Mouse (Mus musculus) hindbrain, postnatal 0 days (tissue): ENCODE data around the gene Mrtfb. TPM values are rescaled to one million over a fixed set of nuclear protein-coding genes. Genes with fewer than 3 reads are reported as not detected.

Source experiments
- ATAC-seq: fragments of 200-750 bp; cut with Nextera tagmentation; 2 replicates; pipeline ENCODE4 v1.8.0; 2017; ENCODE audit warnings: mild to moderate bottlenecking, moderate TSS enrichment, moderate library complexity
- DNase-seq: peaks from one replicate; pipeline ENCODE4 v3.0.0-alpha.2; 2015; ENCODE audit warnings: low spot score
- H3K27ac ChIP-seq: fragments of 300-500 bp; sonication (generic); 2 replicates; pipeline ENCODE4 v1.5.1; 2014; ENCODE audit warnings: mild to moderate bottlenecking
- H3K27me3 ChIP-seq: fragments of 300-500 bp; sonication (generic); 2 replicates; pipeline ENCODE4 v1.6.1; 2014; ENCODE audit warnings: low read length, mixed read lengths; ENCODE audit not compliant: insufficient read depth
- H3K36me3 ChIP-seq: fragments of 300-500 bp; sonication (generic); 2 replicates; pipeline ENCODE4 v1.6.1; 2014; ENCODE audit warnings: low read length, mixed read lengths; ENCODE audit not compliant: insufficient read depth
- H3K4me1 ChIP-seq: fragments of 300-500 bp; sonication (generic); 2 replicates; pipeline ENCODE4 v1.6.1; 2014; ENCODE audit warnings: antibody characterized with exemption, low read length, mixed read lengths; ENCODE audit not compliant: insufficient read depth
- H3K4me2 ChIP-seq: fragments of 300-500 bp; sonication (generic); 2 replicates; pipeline ENCODE4 v1.6.1; 2014; ENCODE audit warnings: low read depth, mild to moderate bottlenecking, low read length, moderate library complexity, mixed read lengths
- H3K4me3 ChIP-seq: fragments of 300-500 bp; sonication (generic); 2 replicates; pipeline ENCODE4 v1.5.1; 2014; ENCODE audit warnings: low read length
- H3K9ac ChIP-seq: fragments of 300-500 bp; sonication (generic); replicated peaks from 2 replicates; pipeline ENCODE4 v1.6.1; 2014; ENCODE audit warnings: mild to moderate bottlenecking, low read length, moderate library complexity, mixed read lengths
- H3K9me3 ChIP-seq: fragments of 300-500 bp; sonication (generic); 2 replicates; pipeline ENCODE4 v1.6.1; 2016; ENCODE audit warnings: low read length, mixed read lengths
- CTCF ChIP-seq: IDR thresholded peaks from 2 replicates; pipeline ENCODE4 v1.5.1; 2016; ENCODE audit warnings: antibody characterized with exemption, control low read depth, low read depth
- WGBS: fragments of 180-500 bp; shearing (Covaris S2); extraction: QIAGEN DNeasy Blood & Tissue Kit; methylation state at CpG from one replicate; pipeline ENCODE4 v1.1.7; 2014; 5-methylcytosine and 5-hydroxymethylcytosine counted together
- polyA plus RNA-seq: library from polyadenylated mRNA; unstranded; fragments of >200 nt; fragmentation: Nextera tagmentation; extraction: Ambion mirVana; gene quantifications from 2 replicates; pipeline ENCODE4 v1.2.1, GENCODE M21; 2015
- total RNA-seq: library from RNA; depleted of rRNA; stranded (reverse); fragments of >200 nt; gene quantifications from 2 replicates; pipeline ENCODE4 v1.2.3, GENCODE M21; 2014

Mrtfb gene
- total and polyA plus RNA-seq, 2 experiments from 2014 or later, result 11.5 to 20.0 TPM

GRCm38 (mm10) chr16:13368645-13369044, 112.4 kb downstream of the Mrtfb start:
- no peak for TF ChIP-seq CTCF
- 63% methylated on average over 1 of the region's 1 CpGs for WGBS

GRCm38 (mm10) chr16:13371740-13372287, 115.5 kb downstream of the Mrtfb start:
- H3K4me1 ChIP-seq, result 0 out of 2 replicates have a peak, but pooled peaks cover 10% of the 10 kb centered on the region
- H3K4me2 ChIP-seq, result no peak overlapping the region
- TF ChIP-seq CTCF, result no peak
- peak; percentile 89 for DNase-seq
- H3K36me3 ChIP-seq, result no peaks in the 10 kb centered on the region
- H3K27ac ChIP-seq, result no peak overlapping the region
- no peaks in the 10 kb centered on the region for H3K9me3 ChIP-seq
- ATAC-seq, result peak; percentile 88
- 21% methylated on average over 11 of the region's 11 CpGs for WGBS
- H3K27me3 ChIP-seq, result no peaks in the 10 kb centered on the region
- H3K4me3 ChIP-seq, result no peak overlapping the region
- H3K9ac ChIP-seq, result no peak overlapping the region

More at GRCm38 (mm10) chr16:13368645-13369044, 112.4 kb downstream of the Mrtfb start:
- Histone ChIP-seq H3K27me3 (no peaks in the 10 kb centered on the region), H3K9ac (no peak overlapping the region), H3K36me3 (no peaks in the 10 kb centered on the region), H3K9me3 (no peaks in the 10 kb centered on the region), H3K4me2 (no peak overlapping the region), H3K4me1 (0 out of 2 replicates have a peak, but pooled peaks cover 12% of the 10 kb centered on the region), H3K4me3 (no peak overlapping the region), H3K27ac (no peak overlapping the region)
- DNase-seq, result no peak
- ATAC-seq, result no peak

DNA sequence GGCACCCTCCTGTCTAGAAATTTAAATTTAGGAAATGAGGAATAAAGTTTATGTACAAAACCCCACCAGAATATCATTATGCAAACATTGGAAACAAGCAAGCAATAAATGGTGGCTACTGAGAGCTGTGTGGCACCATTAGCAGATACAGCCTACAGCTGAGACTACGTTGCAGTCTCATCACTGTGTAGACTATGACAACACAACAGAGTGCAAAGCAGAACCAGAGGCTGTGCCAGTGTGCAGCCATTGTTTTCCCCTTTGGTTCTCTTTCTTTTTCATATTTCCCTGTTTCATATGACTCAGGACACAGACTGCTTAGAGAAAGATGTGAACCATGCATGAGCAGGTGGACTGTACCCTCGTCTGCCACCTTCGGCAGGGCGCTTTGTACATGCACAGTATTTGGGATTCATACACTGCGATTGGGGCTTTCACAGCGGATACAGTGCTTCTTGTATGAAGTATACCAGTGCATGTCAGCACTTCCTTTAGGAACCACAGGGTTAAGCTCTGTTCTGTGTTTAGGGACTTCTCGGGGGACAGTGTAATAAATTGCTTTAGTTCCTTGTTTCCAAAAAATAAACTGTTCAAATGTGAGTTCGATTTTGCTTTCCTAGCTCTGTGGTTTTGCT, 116.7 kb downstream of the Mrtfb start:
- WGBS, result 88% methylated on average over 8 of the region's 8 CpGs
- H3K36me3 ChIP-seq, result no peaks in the 10 kb centered on the region
- H3K27me3 ChIP-seq, result no peaks in the 10 kb centered on the region
- no peak overlapping the region for H3K9ac ChIP-seq
- no peak for TF ChIP-seq CTCF
- no peak for ATAC-seq
- no peak overlapping the region for H3K27ac ChIP-seq
- 0 out of 2 replicates have a peak, but pooled peaks cover 3% of the 10 kb centered on the region for H3K4me1 ChIP-seq
- DNase-seq, result no peak
- no peak overlapping the region for H3K4me3 ChIP-seq
- no peaks in the 10 kb centered on the region for H3K9me3 ChIP-seq
- H3K4me2 ChIP-seq, result no peak overlapping the region

DNA sequence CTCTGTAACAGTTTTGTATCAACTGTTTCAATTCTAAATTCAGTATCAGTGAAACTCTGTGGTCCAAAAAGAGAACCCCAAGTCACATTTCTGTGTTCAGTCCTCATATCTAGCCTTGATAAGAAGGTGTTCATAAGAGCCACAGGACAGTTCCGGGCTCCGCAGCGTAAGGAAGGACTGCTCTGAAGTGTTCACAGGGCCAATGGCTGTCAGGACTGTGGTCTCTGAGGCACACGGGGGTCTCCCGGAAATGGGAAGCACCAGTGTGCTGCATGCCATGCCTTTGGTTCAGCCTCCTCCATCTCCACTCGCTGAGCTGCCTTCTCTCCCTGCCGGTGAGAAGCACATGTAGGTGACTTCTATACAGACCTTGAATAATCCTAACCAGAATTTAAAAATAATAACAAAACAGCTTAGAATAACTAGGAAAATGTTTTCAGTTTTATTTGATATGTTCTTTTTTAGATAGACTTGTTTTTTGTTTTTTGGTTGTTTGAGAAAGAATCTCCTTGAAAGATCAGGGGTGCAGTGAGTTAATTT, 120.7 kb downstream of the Mrtfb start:
- ATAC-seq, result no peak
- Histone ChIP-seq H3K36me3 (no peaks in the 10 kb centered on the region), H3K9ac (no peak overlapping the region), H3K4me3 (no peak overlapping the region), H3K4me2 (no peak overlapping the region), H3K27ac (no peak overlapping the region), H3K27me3 (no peaks in the 10 kb centered on the region), H3K4me1 (no peaks in the 10 kb centered on the region), H3K9me3 (no peaks in the 10 kb centered on the region)
- TF ChIP-seq CTCF, result no peak
- no peak for DNase-seq
- WGBS, result 92% methylated on average over 7 of the region's 7 CpGs

- no peak for DNase-seq
- no peaks in the 10 kb centered on the region for H3K4me1 ChIP-seq
- H3K27me3 ChIP-seq, result no peaks in the 10 kb centered on the region
- no peak overlapping the region for H3K4me2 ChIP-seq
- H3K4me3 ChIP-seq, result no peak overlapping the region
- H3K9ac ChIP-seq, result no peak overlapping the region
- no peak for TF ChIP-seq CTCF
- no peaks in the 10 kb centered on the region for H3K9me3 ChIP-seq
- no peaks in the 10 kb centered on the region for H3K36me3 ChIP-seq
- 78% methylated on average over 5 of the region's 5 CpGs for WGBS
- ATAC-seq, result no peak
- no peak overlapping the region for H3K27ac ChIP-seq
These were observed 121.9 kb downstream of the Mrtfb start for GRCm38 (mm10) chr16:13378157-13378556.

GRCm38 (mm10) chr16:13379865-13380264, 123.6 kb downstream of the Mrtfb start:
- Histone ChIP-seq H3K9ac (no peak overlapping the region), H3K36me3 (peaks cover under 1% of the 10 kb centered on the region; the same call in 1 of the 2 replicates), H3K4me3 (no peak overlapping the region), H3K27me3 (no peaks in the 10 kb centered on the region), H3K27ac (no peak overlapping the region), H3K4me1 (no peaks in the 10 kb centered on the region), H3K4me2 (no peak overlapping the region), H3K9me3 (no peaks in the 10 kb centered on the region)
- TF ChIP-seq CTCF, result no peak
- no peak for DNase-seq
- WGBS, result 90% methylated on average over 2 of the region's 2 CpGs
- ATAC-seq, result no peak

DNA sequence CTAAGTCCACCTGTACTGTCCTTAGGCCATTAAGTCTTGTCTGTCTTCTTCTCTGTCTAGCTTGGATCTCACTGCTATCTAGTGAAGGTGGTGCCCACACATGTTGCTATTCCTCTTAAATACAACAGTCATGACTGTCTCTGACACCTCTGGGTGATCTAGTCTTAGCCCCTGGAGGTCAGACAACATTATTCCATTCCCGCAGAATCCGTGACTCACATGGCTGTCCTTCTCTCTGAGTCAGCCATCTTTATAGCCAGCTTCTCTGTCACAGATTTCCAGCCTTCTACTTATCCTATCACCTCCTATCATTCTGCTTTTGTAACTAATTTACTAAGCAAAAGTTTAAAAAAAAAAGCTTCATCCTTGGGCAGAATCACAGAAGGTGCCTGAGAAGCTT, 125.5 kb downstream of the Mrtfb start:
- no peak overlapping the region for H3K4me2 ChIP-seq
- no peak for TF ChIP-seq CTCF
- DNase-seq (no peak), ATAC-seq (no peak)
- H3K36me3 ChIP-seq, result peaks cover 15% of the 10 kb centered on the region; the same call in 1 of the 2 replicates
- WGBS, result 94% methylated on average over 2 of the region's 2 CpGs
- no peaks in the 10 kb centered on the region for H3K27me3 ChIP-seq
- no peak overlapping the region for H3K27ac ChIP-seq
- H3K4me1 ChIP-seq, result no peaks in the 10 kb centered on the region
- no peaks in the 10 kb centered on the region for H3K9me3 ChIP-seq
- H3K9ac ChIP-seq, result no peak overlapping the region
- H3K4me3 ChIP-seq, result no peak overlapping the region
